Mouse (Mus musculus) right cerebral cortex, postnatal 14 days (tissue): ENCODE data around the gene Pknox1.
"Not testable (repeated sequence)": the region's sequence is repeated elsewhere in the genome, so short reads cannot be mapped to it uniquely, and the experiment has no call there.

Source experiments
- DNase-seq: peaks from one replicate; pipeline ENCODE4 v3.0.0; 2022

Gene Pknox1

GRCm38 (mm10) chr17:31564015-31564857 is at the start of gene Pknox1:
Gene Pknox1 (plus strand): TSS chr17:31564734.
- peak; percentile 98 for DNase-seq

GRCm38 (mm10) chr17:31519344-31519945 is 45.1 kb upstream of the Pknox1 start:
- no peak for DNase-seq

DNA sequence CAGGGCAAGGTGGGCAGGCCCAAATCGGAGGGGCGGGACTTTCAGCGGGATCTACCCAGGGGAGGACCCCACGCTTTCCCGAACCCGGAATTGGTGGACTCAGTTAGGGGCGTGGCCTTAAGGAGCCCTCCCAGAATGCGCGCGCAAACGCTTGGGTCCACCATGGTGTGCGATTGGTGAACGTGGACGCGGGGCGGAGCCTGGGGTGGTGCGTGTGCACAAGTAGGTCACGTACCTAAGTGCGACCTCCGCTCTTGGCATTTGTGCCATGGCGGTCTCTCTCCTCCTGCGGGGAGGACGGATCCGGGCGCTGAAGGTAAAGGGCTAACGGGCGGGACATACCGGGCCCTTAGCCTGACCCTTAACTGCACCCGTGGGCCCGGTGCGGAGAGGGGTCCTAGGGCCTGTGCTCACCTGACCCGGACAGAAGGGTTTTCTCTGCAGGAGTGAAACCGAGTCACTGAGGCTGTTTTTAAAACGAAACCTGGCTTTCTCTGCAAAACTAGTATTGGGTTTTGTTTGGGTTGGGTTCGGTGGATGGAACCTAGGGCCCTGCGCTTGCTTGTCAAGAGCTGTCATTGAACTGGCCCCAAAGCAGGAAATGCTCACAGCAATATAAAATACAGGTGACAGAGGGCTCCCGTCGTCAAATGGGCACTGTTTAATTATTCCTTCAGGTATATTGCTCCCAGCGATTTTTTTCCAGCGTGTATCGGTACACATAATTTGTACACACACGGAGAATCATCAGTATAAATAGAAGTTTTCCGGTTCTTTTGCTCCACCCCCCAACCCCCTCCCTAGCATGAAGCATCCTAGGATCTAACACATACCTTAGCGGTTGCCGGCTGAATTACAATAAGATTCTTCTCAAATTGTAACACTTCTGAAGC is 44.3 kb upstream of the Pknox1 start, which contains the start of the genes Wdr4 and Ndufv3:
Gene Wdr4, minus strand, starts transcription at position 35 of the 893 bp plus-strand sequence.
Gene Ndufv3, plus strand, starts transcription at position 170 of the 893 bp plus-strand sequence.
- DNase-seq = peak; percentile 99

GRCm38 (mm10) chr17:31520895-31521294 is 43.6 kb upstream of the Pknox1 start:
- peak; percentile 51 for DNase-seq

DNA sequence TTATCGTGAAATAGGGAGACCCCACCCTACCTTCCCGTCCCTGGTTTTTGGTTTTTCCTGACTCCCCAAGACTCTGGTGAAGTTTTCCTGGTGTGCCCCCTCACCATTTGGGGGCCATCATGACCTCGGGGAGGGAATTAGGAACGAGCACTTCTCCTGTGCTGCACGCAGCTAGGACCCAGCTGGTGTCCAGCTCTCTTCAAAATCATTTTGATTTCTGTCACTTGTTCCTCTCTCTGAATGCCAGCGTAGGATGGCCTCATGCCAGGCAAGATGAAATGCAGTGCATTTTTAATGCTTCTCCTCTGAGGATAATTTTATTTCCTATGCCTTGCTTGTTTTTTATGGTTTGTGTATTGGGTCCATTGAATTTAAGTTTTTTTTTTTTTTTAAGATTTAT is 42.6 kb upstream of the Pknox1 start:
- DNase-seq = no peak

- DNase-seq = no peak
Observed at GRCm38 (mm10) chr17:31525114-31525513, 39.4 kb upstream of the Pknox1 start.

DNA sequence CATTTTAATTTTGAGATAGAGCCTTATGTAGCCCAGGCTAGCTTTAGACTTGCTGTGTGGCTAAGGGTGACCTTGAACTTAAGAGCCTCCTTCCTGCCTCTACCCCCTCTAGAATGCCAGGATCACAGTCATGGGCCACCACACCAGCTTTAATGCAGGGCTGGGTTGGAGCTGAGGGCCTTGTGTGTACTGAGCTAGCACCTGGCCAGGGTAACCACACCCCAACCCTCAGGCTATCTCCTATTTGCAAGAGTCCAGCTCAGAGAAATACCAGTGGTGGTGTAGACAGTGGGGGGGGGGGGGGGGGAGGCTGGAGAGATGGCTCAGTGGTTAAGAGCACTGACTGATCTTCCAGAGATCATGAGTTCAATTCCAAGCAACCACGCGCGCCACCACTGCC is 38.7 kb upstream of the Pknox1 start:
- DNase-seq = no peak

- DNase-seq = peak; percentile 53
Observed at GRCm38 (mm10) chr17:31529314-31529713, 35.2 kb upstream of the Pknox1 start.

DNA sequence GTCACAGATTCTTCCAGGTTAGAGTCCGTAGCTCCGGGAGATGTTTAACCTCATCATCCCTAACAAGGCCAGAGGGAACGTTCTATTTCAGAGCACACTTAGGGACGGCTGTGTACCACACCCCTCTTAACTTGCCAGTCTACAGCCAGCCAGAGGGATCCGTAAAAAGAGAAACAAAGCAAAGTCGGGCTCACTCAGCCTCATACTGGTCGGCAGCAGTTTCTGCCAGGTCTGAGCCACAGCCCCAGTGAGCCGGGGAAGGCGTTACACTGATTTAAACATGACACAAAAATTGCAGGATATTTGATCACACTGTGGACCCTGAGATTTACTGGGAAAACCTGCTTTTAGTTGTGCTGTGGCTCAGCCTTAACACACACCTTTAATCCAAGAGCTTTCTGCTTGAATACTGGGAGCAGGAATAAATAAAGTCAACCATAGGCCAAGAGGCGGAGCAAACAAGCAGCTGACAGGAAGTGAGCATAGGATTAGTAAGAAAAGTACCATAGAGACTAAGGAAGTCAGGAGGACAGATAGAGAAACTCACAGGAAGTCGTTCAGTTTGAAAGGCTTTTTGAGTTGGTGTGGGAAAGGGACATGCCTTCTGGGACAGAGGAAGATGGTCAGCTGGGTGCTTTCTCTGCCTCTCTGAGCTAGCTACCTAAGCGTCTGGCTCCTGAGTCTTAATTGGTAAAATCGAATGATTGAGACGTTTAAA is 32.9 kb upstream of the Pknox1 start:
- DNase-seq = no peak

GRCm38 (mm10) chr17:31532331-31532730 is 32.2 kb upstream of the Pknox1 start:
- not testable (repeated sequence) for DNase-seq

DNA sequence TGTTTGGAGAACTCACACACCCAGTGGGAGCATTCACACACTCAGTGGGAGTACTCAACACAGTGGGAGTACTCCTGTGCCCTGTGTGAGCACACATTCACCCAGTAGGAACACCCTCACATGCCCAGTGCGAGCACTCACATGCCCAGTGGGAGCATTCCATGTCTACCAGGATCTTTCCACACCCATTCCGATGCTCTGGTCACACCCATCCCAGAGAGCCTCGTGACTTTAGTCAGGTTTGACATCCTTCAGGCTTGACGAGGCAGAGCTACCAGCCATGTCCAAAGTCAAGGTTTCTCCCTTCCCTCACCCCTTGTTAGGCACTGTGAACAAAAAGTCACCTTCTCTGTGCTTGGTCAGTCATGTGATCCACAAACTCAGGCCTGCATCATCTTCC is 29.2 kb upstream of the Pknox1 start:
- DNase-seq = no peak

GRCm38 (mm10) chr17:31535871-31536629 is 28.5 kb upstream of the Pknox1 start:
- DNase-seq = peak; percentile 72

DNA sequence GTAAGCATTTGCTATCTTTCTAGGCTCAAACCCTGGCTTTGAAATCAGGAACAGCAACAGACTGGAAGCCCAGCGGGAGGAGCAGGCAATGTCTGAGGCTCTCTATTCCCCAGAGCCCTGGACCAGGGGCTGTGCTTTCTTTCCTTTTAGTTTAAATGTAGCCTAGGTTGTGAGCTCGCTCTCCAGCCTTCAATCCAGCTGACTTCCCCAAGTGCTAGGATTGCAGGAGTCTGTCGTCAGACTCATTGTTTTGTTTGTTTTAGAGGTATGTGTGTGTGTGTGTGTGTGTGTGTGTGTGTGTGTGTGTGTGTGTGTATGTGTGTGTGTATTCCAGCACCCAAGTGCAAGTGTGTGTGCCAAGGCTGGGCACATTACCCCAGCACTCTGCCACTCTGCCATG is 24.4 kb upstream of the Pknox1 start:
- DNase-seq = no peak

GRCm38 (mm10) chr17:31540809-31541459 is 23.6 kb upstream of the Pknox1 start:
- DNase-seq = no peak

- no peak for DNase-seq
Observed at GRCm38 (mm10) chr17:31541460-31541831, 23.1 kb upstream of the Pknox1 start.

GRCm38 (mm10) chr17:31543574-31543973 is 21.0 kb upstream of the Pknox1 start:
- no peak for DNase-seq

DNA sequence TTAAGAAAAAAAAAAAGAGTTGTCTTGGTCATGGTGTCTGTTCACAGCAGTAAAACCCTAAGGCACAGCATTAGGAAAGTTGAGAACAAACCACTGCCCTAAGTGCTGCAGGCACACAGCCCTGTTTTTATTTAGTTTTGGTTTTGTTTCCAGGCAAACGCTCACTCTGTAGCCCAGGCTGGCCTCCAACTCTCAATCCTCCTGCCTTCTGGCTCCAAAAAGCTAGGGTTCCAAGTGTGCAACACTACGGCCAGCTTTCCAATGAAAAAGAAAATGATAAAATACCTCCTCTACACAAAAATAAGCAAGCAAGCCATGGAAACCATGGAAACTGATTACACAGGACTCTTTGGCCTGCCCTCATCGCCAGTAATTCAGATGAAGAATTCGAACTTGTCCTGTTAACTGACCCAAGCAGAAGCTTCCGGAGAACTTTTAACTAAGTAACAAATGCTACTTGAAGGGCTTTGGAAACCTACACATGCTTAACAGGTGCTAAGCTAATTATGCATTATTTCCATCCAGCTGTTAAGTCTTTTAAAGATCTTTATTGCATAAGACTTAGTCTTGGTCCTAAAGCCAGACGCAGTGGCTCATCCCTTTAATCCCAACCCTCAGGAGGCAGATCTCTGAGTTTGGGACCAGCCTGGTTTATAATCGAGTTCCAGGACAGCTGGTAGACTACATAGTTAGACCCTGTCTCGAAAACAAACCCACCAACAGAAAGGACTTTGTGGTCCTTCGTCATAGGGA is 17.9 kb upstream of the Pknox1 start:
- DNase-seq = no peak

DNA sequence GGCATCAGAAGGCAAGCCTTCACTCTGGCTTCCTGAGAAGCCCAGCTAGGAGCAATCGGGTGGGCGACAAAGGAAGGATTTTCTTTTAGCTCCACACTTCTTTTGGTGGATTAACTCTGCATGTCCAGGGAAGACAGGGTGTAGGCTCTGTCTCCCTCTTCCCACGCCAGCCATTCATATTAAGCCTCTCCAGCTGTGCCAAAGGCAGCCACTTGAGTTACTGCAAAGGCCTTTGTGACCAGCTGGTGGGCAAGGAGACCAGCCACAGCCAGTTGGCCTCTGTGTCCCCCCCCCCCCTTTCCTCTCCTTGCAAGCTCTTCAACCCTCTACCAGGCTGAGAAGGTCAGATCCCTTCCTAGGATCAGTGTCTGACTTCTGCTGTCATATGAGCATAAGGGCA is 16.6 kb upstream of the Pknox1 start:
- no peak for DNase-seq

DNA sequence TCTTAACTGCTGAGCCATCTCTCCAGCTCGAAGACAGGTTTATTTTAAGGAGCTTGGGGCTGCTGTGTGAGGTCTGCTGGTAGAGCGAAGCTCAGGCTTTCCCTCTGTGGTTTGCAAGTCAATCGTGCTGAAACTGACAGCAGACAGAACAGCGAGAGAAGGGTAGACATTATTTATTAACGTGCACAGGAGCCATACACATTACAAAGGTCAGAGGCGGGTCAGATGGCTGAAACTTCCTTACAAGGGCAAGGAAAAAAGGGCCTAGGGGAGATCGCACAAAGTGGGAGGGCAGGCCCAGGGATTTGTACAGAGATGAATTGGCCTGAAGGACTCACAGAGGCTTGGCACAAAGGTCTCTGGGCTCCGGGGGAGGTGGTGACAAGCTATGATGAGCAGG is 15.1 kb upstream of the Pknox1 start:
- DNase-seq = no peak

- DNase-seq = not testable (repeated sequence)
Observed at GRCm38 (mm10) chr17:31552601-31553000, 11.9 kb upstream of the Pknox1 start.
